Mouse (Mus musculus): ENCODE data around the gene Stard7.

Gene Stard7

DNA sequence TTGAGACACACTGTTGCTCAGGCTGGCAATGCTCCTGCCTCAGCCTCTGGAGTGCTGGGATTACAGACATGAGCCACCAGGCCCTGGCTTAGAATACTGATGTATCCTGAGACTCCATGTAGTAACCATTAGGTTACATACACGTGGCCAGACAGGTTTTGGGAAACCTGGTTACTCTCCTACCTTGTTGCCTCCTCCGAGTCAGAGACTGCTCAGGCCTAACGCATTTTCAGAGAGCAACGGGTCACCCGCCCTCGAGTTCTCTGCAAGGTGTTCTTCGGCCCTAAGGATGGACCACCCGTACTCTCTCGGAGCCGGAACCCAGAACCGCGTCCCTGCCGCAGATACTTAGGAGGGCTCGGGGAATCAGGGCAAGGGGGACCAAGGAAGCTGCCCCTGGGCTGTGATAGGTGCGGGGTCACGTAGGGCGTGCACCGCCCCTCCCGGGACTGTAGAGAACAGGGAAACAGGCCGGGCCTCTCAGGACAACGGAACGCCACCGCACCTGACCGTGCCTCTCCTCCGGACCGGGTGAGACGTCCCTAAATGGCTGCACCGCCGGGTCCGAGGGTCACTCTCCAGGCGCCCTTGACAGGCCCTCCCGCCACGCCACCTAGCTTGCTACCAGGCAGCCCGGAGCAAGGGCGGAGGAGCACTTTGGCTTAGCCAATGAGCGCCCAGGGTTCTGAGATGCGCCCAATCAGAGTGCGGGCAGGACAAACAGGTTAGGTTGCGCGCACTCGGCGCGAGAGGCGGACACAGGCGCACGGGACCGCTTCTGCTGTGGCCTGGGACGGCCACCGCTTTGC is at the start of gene Stard7:
Gene Stard7 (plus strand): TSS at position 728 of the 809 bp plus-strand sequence.
- under 1% methylated on average over 49 of the region's 49 CpGs for WGBS

- 97% methylated on average over 3 of the region's 3 CpGs for WGBS
Observed at GRCm38 (mm10) chr2:127225261-127225660, 44.8 kb upstream of the Stard7 start.

DNA sequence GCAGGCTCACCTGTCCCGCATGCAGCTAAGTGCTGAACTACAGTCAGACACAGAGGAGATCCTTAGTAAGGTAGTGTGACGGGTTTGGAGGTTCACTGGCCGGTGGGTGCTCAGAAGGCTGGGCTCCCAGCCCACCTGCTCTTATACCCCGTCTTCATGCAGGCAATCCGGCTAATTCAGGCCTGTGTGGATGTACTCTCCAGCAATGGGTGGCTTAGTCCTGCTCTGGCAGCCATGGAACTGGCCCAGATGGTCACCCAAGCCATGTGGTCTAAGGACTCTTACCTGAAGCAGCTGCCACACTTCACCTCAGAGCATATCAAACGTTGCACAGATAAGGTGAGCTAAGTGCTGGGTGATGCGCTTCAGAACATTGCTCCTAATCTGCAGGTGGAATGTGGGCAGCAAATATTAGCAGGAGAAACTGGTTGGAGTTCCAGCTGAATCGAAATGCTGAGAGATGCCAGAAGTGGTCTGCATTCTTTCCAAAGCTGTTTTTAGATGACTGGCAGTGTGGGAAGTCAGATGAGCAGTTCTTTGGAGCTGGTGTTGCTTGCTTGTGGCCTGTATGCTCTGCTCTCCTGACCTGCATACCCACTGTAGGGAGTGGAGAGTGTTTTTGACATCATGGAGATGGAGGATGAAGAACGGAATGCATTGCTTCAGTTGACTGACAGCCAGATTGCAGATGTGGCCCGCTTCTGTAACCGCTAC is 32.0 kb upstream of the Stard7 start:
- WGBS, result 94% methylated on average over 11 of the region's 11 CpGs

- 97% methylated on average over 2 of the region's 2 CpGs for WGBS
Observed at GRCm38 (mm10) chr2:127240065-127240464, 30.0 kb upstream of the Stard7 start.

DNA sequence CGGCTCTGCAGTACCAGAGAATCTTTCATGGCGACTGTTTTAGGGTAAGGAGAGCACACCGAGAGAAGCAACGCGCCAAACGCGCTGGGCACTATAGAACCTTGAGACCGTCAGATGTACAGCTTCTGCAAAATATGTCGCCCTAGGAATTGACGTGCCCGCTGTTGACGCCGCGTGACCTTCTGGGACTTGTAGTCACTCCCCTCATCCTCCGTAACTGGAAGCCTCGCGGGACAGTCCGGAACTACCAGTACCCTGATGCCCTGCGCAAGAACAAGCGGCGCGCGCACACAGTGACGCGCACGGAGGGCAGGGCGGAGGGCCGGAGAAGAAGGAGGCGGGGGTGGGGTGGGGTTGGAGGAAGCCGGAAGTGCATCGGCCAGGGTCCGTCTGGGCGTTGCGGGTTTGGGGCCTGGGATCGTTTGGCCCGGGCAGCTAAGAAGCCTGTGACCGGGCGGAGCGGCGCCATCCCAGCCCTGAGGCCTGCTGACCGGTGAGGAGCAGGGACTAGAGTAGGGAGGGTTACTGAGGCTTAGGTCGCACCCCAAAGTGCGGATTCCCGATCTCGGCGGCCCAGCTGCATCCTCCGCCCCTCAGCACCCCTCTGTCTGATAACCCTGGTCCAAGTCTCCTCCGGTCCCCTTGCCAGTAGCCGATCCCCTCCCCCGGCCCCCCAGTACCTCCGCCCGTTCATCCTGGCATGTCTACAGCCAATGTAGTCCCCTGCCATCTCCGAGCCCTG is 22.3 kb upstream of the Stard7 start, which contains the start of the genes Ciao1 and Tmem127:
Gene Ciao1 (minus strand): TSS at position 225 of the 742 bp plus-strand sequence.
Gene Tmem127 (plus strand): TSS at position 317 of the 742 bp plus-strand sequence.
- WGBS, result under 1% methylated on average over 53 of the region's 53 CpGs

DNA sequence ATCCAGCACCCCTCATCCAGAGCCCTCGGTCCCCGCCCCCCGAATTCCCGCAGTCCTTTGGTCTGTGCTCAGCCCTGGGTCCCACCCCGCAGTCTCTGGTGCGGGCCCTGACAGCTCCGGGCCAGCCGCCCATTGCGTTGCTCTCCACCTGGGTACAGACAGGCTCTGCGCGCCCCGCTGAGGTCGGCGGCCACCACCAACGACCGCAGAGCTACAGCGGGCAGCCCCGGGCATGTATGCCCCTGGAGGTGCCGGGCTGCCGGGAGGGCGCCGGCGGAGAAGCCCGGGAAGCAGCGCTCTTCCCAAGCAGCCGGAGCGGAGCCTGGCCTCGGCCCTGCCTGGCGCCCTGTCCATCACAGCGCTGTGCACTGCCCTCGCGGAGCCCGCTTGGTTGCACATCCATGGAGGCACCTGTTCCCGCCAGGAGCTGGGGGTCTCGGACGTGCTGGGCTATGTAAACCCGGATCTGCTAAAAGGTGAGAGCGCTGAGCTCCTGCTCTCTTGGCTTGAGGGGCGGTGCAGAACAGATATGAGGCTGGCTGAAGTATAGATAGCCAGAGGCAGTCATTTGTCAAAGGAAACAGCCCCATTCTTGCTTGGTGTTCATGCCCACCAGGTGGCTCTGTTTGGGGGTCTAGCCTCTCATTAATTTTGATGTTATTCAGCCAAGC is 21.5 kb upstream of the Stard7 start:
- WGBS, result 2% methylated on average over 39 of the region's 39 CpGs

- 72% methylated on average over 9 of the region's 9 CpGs for WGBS
Observed at GRCm38 (mm10) chr2:127250291-127251008, 19.6 kb upstream of the Stard7 start.

GRCm38 (mm10) chr2:127251457-127251856 is 18.6 kb upstream of the Stard7 start:
- 29% methylated on average over 3 of the region's 3 CpGs for WGBS

DNA sequence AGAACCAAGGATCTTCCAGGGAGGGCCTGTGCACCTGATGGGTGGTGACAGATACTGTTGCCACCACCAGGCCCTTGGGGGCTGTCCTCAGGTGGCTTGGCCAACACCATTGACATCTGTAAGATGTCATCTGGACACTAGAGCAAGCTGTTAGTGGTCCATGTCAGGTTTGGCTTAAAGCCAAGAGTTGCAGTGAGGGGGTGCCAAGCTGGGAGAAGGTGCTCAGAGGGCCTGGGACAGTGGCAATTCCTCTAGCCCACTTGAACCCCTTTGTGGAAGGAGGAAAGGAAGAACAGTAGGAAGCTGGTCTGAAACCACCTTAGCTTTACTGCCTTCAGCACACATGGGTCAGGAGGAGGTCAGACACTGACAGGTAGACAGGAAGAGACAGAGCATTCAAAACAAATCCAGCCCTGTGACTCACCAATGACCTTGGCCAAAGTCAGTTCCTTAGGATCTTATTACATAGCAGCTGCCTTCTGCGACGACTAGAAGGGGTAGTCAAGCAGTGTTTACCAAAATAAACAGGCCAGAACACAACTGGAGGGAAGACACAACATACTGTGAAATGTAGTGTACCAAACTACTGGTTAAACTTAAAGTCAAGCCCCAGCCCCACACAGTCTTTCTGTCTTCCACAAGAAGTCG is 18.0 kb upstream of the Stard7 start:
- 69% methylated on average over 3 of the region's 3 CpGs for WGBS

DNA sequence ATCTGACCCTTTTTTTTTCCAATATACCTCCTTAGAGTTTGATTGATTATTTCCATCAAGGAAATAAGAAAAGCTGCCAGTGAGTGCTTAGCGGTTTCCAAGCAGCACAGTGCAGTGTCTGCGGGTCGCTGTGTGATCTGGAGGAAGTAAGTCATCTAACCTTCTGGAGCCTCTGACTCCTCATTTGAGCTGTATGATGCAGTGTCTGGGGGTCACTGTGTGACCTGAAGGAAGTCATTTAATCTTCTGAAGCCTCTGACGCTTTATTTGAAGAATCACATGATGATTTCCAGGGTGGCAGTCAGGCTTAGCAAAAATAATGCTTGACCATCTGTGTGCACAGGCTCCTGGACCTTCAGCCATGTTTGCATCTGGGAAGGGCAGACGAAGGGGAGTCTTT is 17.2 kb upstream of the Stard7 start:
- 84% methylated on average over 5 of the region's 5 CpGs for WGBS

DNA sequence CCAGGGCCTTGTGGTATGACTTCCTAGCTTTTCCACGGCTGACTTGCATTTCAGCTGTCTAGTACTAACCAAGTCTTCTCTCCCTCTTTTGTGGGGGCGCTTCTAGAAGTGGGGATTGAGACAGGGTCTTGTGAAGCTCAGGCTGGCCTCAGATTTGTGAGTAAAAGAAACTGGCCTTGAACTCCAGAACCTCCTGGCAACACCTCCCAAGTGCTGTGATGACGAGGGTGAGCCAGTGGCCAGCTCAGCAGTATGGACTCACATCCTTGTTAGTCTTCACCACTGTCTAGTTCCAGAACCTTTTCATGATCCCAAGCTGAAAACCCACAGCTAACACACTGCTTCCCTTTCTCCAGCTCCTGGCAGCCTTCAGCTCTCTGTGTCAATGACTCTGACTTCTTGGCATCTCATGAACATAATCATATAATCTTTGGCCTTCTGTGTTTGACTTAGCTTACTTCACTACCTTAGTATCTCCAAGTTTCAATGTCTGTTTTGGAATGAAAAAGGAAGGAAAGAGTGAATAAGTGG is 15.3 kb upstream of the Stard7 start:
- WGBS, result 85% methylated on average over 3 of the region's 3 CpGs

GRCm38 (mm10) chr2:127255294-127255693 is 14.7 kb upstream of the Stard7 start:
- WGBS, result 80% methylated on average over 6 of the region's 6 CpGs

DNA sequence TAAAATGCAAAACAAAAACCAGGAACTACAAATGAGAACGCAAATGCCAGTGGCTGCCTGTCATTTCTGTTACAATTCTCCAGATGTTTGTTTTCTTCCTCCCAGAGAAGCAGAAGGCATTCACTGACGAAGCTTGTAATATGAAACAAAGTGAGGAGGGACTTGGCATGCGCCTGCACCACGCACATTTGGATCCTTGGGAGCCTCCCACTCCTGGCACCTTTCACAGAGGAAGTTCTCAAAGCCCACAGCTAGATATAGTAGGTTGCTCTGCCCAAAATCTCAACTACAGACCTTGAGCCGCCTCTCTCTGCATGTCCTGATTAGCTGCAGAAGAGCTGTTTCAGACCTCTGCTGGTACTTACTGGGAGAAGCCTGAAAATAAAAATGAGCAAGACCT is 10.7 kb upstream of the Stard7 start:
- 52% methylated on average over 5 of the region's 5 CpGs for WGBS

DNA sequence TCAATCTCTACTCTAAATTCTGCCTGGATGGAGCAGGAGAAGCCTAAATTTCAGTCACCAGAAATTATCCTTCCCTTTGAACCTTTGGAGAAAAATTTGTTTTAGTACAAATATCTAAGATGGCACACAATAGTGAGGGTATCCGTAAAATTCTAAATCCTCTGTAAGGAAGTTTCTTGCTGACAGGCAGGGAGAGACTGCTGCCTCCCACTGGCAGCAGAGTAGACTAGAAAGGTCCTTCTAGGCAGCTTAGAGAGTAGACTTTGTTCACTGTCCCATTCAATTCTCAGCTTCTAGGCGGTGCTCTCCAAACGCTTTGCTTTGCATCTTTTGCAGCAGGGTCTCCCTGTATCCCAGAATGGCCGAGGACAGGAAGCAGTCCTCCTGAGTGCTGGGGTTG is 2.2 kb upstream of the Stard7 start:
- WGBS, result 16% methylated on average over 4 of the region's 4 CpGs

DNA sequence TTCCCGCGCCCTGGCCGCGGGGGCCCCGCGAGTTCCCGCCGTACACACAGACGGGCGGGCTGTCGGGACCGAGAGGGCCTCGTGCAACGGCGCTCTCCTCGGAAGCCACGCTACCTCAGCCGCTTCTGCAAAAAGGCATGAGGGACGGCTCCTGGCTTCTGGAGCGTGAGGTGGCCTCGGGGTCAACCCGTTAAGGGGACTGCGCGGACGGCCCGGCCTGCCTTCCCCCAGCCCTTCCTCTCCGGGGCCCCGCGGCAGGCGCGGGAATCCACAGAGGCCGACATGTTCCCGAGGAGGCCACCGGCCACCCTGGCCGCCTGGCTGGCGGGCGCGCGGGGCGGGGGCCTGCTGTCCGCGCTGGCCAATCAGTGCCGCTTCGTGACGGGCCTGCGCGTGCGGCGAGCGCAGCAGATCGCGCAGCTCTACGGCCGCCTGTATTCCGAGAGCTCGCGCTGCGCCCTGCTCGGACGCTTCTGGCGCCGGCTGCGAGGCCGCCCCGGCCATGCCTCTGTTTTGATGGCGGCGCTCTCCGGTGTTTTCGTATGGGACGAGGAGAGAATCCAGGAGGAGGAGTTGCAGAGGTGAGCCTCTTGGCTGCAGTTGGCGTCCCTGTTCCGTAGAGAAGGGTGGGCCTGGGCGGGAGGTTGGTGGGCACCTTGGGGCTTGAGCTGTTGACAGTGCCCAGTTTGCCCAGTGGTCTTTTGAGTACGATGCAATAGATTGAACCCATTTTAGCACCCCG is 453 bp downstream of the Stard7 start:
- under 1% methylated on average over 75 of the region's 75 CpGs for whole genome bisulfite sequencing

DNA sequence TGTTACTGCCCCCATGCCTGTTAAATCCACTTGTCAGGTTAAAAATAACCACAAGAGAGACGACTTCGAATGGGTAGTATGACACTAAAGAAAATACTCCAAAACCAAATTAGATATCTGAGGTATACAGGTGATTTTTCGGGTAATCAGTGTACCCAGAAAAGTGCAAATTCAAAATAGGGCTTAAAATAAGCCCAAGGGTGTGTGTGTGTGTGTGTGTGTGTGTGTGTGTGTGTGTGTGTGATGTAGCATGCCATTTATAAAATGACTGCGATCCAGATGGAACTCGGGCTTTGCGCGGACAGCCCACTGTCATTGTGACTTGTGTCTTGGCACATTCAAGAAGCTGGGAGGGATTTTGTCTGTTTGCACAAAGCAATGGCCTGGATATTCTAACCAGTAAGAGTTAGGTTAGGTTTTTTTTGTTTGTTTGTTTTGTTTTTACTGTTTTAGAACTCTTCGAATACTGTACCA is 1.1 kb downstream of the Stard7 start:
- whole genome bisulfite sequencing, result under 1% methylated on average over 8 of the region's 8 CpGs

DNA sequence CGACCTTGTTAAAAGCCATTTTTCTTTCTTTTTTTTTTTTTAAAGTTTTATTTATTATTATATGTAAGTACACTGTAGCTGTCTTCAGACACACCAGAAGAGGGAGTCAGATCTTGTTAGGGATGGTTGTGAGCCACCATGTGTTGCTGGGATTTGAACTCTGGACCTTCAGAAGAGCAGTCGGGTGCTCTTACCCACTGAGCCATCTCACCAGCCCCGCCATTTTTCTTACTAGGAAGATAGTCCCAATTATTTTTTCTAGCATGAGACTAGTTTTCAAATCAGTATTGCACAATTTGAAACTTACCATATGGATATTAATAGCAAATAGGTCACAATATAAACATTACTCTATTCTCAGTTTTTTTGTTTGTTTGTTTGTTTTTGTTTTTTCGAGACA is 2.0 kb downstream of the Stard7 start:
- 91% methylated on average over 4 of the region's 4 CpGs for WGBS

GRCm38 (mm10) chr2:127272806-127273205 is 2.8 kb downstream of the Stard7 start:
- 98% methylated on average over 3 of the region's 3 CpGs for WGBS

GRCm38 (mm10) chr2:127274590-127274989 is 4.6 kb downstream of the Stard7 start:
- 68% methylated on average over 2 of the region's 2 CpGs for WGBS
